Mouse (Mus musculus): ENCODE measurements at regions not wholly inside any gene's neighbourhood (a gene's known extent, or its start where the extent isn't known, plus 50 kb on each side); places are given as distances from the start of the nearest gene placed in this dataset.

DNA sequence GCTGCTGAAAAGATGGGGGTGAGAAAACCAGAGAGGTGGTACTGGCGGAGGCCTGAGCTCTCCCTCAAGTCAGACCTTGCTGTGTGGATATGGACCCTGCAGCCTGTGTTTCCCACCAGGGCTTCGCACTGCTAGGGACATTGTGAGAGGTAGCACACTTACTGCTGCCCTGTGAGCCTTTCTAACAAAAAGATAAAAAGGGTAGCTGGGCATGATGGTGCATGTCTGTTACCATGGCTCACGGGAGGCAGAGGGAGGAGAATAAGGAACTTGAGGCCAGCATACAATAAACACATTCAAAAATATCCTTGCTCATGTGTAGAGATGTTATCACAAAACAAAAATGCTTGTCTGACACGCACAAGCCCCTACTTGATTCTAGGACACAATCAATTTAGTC, 82.2 kb upstream of the Arhgap24 start:
- no peak for TF ChIP-seq HCFC1 (IDR thresholded peaks at IDR 0.05; ENCODE audit: borderline replicate concordance, insufficient read depth, low read length)
- TF ChIP-seq ZNF384 (IDR thresholded peaks at IDR 0.05; ENCODE audit: low read depth, low read length) = no peak
- TF ChIP-seq ZC3H11A (IDR thresholded peaks at IDR 0.05; ENCODE audit: borderline replicate concordance, low read depth, low read length) = no peak
